Mouse (Mus musculus) CH12.LX (cell line): ENCODE measurements around the gene Ube2j2.

ENCODE experiments used
- CHD1 ChIP-seq: IDR thresholded peaks from 2 replicates; pipeline ENCODE4 v1.6.1; 2012; ENCODE audit warnings: low read depth, low read length, improper control_type of control experiment, inconsistent platforms
- CTCF ChIP-seq, 2 experiments: IDR thresholded peaks in 1 of 2; conservative IDR thresholded peaks in 1 of 2; 2 replicates each; pipeline ENCODE4 v1.5.1; 2011 to 2012; ENCODE audit warnings: low read depth in 2 of 2, low read length in 2 of 2, improper control_type of control experiment in 1 of 2, inconsistent platforms in 1 of 2, mild to moderate bottlenecking in 1 of 2, moderate library complexity in 1 of 2
- E2F4 ChIP-seq: IDR thresholded peaks from 2 replicates; pipeline ENCODE4 v1.6.1; 2011; ENCODE audit warnings: low read depth, low read length, improper control_type of control experiment; ENCODE audit not compliant: insufficient replicate concordance
- POLR2A ChIP-seq: IDR thresholded peaks from 2 replicates; pipeline ENCODE4 v1.6.1; 2011; ENCODE audit warnings: low read depth, mild to moderate bottlenecking, improper control_type of control experiment, low read length
- POLR2AphosphoS2 ChIP-seq: IDR thresholded peaks from 2 replicates; pipeline ENCODE4 v1.6.1; 2011; ENCODE audit warnings: low read depth, low read length, improper control_type of control experiment
- TBP ChIP-seq: conservative IDR thresholded peaks from 2 replicates; pipeline ENCODE4 v1.6.1; 2011; ENCODE audit warnings: low read depth, low read length, improper control_type of control experiment
- USF2 ChIP-seq: conservative IDR thresholded peaks from 2 replicates; pipeline ENCODE4 v1.6.1; 2011; ENCODE audit warnings: low read depth, low read length, improper control_type of control experiment

- TF ChIP-seq USF2 (no peak), CTCF (conservative IDR thresholded peaks at IDR 0.05 in 1 of 2, IDR thresholded peaks at IDR 0.05 in 1 of 2; ENCODE audit: low read depth in 2 of 2, low read length in 2 of 2) (no peak), POLR2A (no peak), TBP (no peak), POLR2AphosphoS2 (no peak), E2F4 (no peak), CHD1 (no peak)
These were observed 26.7 kb downstream of the Ube2j2 start for GRCm38 (mm10) chr4:155970286-155970685.
